Mouse (Mus musculus) cerebellum, adult 2 months (tissue): ENCODE data around the gene Prss38.

Source experiments
- CTCF ChIP-seq: fragments of 200-500 bp; IDR thresholded peaks from 2 replicates; pipeline ENCODE4 v1.5.1; 2011; ENCODE audit warnings: low read depth, mild to moderate bottlenecking, control low read depth, low read length, moderate library complexity, borderline replicate concordance; ENCODE audit not compliant: insufficient read depth
- POLR2A ChIP-seq: fragments of 200-500 bp; IDR thresholded peaks from 2 replicates; pipeline ENCODE4 v1.6.1; 2011; ENCODE audit warnings: low read length, control low read depth, borderline replicate concordance; ENCODE audit not compliant: insufficient read depth

GRCm38 (mm10) chr11:59412999-59413863 lies 37.8 kb upstream of the Prss38 start:
- TF ChIP-seq CTCF (no peak), POLR2A (no peak)
